Mouse (Mus musculus) c-Kit-positive CD71-positive TER-119-negative erythroid progenitor cells, embryonic 14.5 days (primary cell): ENCODE data around the gene Plekhm2.

Experiments
- DNase-seq: peaks from one replicate; pipeline ENCODE4 v3.0.0-alpha.2; 2013; ENCODE audit warnings: low read depth

The Plekhm2 gene

GRCm38 (mm10) chr4:141660884-141661283 is 3.8 kb downstream of the Plekhm2 start:
- DNase-seq: no peak

- no peak for DNase-seq
These were observed 5.0 kb downstream of the Plekhm2 start for GRCm38 (mm10) chr4:141659739-141660138.

- DNase-seq: no peak
These were observed 5.7 kb downstream of the Plekhm2 start for GRCm38 (mm10) chr4:141658846-141659484.

GRCm38 (mm10) chr4:141656932-141657331 is 7.8 kb downstream of the Plekhm2 start:
- DNase-seq: no peak

- DNase-seq: no peak
These were observed 8.6 kb downstream of the Plekhm2 start for GRCm38 (mm10) chr4:141655908-141656608.

- no peak for DNase-seq
These were observed 10.2 kb downstream of the Plekhm2 start for GRCm38 (mm10) chr4:141654509-141654908.

GRCm38 (mm10) chr4:141653813-141654212 is 10.9 kb downstream of the Plekhm2 start:
- DNase-seq: no peak

- DNase-seq: no peak
These were observed 11.7 kb downstream of the Plekhm2 start for GRCm38 (mm10) chr4:141653044-141653443.

GRCm38 (mm10) chr4:141651944-141652343 is 12.8 kb downstream of the Plekhm2 start:
- no peak for DNase-seq

GRCm38 (mm10) chr4:141651286-141651685 is 13.4 kb downstream of the Plekhm2 start:
- no peak for DNase-seq

GRCm38 (mm10) chr4:141649244-141649643 is 15.5 kb downstream of the Plekhm2 start:
- no peak for DNase-seq

- no peak for DNase-seq
These were observed 16.4 kb downstream of the Plekhm2 start for GRCm38 (mm10) chr4:141648262-141648661.

GRCm38 (mm10) chr4:141647187-141647586 is 17.5 kb downstream of the Plekhm2 start:
- DNase-seq: no peak

GRCm38 (mm10) chr4:141645988-141646387 is 18.7 kb downstream of the Plekhm2 start:
- no peak for DNase-seq

- DNase-seq: no peak
These were observed 21.4 kb downstream of the Plekhm2 start for GRCm38 (mm10) chr4:141643118-141643855.

- DNase-seq: no peak
These were observed 22.5 kb downstream of the Plekhm2 start for GRCm38 (mm10) chr4:141641961-141642811.

GRCm38 (mm10) chr4:141641353-141641771 is 23.3 kb downstream of the Plekhm2 start:
- no peak for DNase-seq

- no peak for DNase-seq
These were observed 25.2 kb downstream of the Plekhm2 start for GRCm38 (mm10) chr4:141639474-141639873.

- DNase-seq: no peak
These were observed 28.0 kb downstream of the Plekhm2 start for GRCm38 (mm10) chr4:141636693-141637092.

- DNase-seq: no peak
These were observed 28.7 kb downstream of the Plekhm2 start for GRCm38 (mm10) chr4:141635991-141636390.

GRCm38 (mm10) chr4:141632111-141632873 is 32.4 kb downstream of the Plekhm2 start:
- DNase-seq: no peak
